Mouse (Mus musculus) embryonic facial prominence, embryonic 10.5 days (tissue): Measurements from ENCODE around the gene Rfesd. TPM values are rescaled to one million over a fixed set of nuclear protein-coding genes. Genes with fewer than 3 reads are reported as not detected.
A peak's percentile ranks its signal among the peaks of the same experiment; 100 is the strongest.

Experiments
- DNase-seq: peaks from one replicate; pipeline ENCODE4 v3.0.0-alpha.2; 2017; ENCODE audit warnings: low spot score
- H3K27ac ChIP-seq: fragments of 300-500 bp; sonication (generic); replicated peaks from 2 replicates; pipeline ENCODE4 v1.5.1; 2016; ENCODE audit warnings: mild to moderate bottlenecking
- H3K27me3 ChIP-seq: fragments of 300-500 bp; sonication (generic); replicated peaks from 2 replicates; pipeline ENCODE4 v1.6.1; 2016; ENCODE audit warnings: low read depth, mild to moderate bottlenecking; ENCODE audit not compliant: poor library complexity, severe bottlenecking
- H3K36me3 ChIP-seq: fragments of 300-500 bp; sonication (generic); replicated peaks from 2 replicates; pipeline ENCODE4 v1.6.1; 2016; ENCODE audit warnings: mild to moderate bottlenecking, moderate library complexity
- H3K4me1 ChIP-seq: fragments of 300-500 bp; sonication (generic); 2 replicates; pipeline ENCODE4 v1.6.1; 2016
- H3K4me3 ChIP-seq: fragments of 300-500 bp; sonication (generic); 2 replicates; pipeline ENCODE4 v1.5.1; 2016; ENCODE audit warnings: mild to moderate bottlenecking, moderate library complexity
- H3K9me3 ChIP-seq: fragments of 300-500 bp; sonication (generic); 2 replicates; pipeline ENCODE4 v1.6.1; 2016; ENCODE audit warnings: mild to moderate bottlenecking
- WGBS: fragments of 180-500 bp; shearing (Covaris S2); methylation state at CpG from one replicate; pipeline ENCODE4 v1.1.7; 2016; 5-methylcytosine and 5-hydroxymethylcytosine counted together
- polyA plus RNA-seq: library from polyadenylated mRNA; unstranded; fragments of >200 nt; fragmentation: Nextera tagmentation; extraction: Ambion mirVana; gene quantifications from 2 replicates; pipeline ENCODE4 v1.2.1, GENCODE M21; 2016

Rfesd gene
- polyA plus RNA-seq, 1 experiment from 2014 or later, result 24.1 TPM

GRCm38 (mm10) chr13:76042455-76042854, 23.9 kb upstream of the Rfesd start:
- WGBS, result 69% methylated on average over 1 of the region's 1 CpGs
- DNase-seq, result no peak
- H3K36me3 ChIP-seq, result no peaks in the 10 kb centered on the region
- H3K4me3 ChIP-seq, result no peak overlapping the region
- no peak overlapping the region for H3K27ac ChIP-seq
- no peaks in the 10 kb centered on the region for H3K27me3 ChIP-seq
- H3K4me1 ChIP-seq, result no peaks in the 10 kb centered on the region
- peaks cover 3% of the 10 kb centered on the region; the same call in 1 of the 2 replicates for H3K9me3 ChIP-seq

DNA sequence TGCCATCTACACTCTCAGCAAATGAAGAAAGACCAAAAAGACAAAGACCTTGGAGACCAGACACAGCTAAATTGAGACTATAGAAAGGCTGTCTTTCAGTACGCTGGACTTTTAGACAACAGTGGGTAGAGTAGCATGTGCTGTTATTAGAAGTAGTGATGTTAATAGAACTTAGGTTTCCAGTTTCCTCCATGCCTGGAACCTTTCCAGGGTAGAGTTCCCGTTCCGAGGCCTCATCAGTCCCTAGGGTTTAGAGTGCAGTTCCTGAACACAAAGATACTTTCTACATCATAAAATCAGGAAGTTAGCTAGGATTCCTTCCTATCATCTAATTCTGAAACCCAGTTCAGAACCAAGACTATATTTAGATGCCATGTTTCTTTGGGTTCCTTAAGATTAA, 6.1 kb upstream of the Rfesd start:
- H3K9me3 ChIP-seq, result no peaks in the 10 kb centered on the region
- DNase-seq, result no peak
- H3K27me3 ChIP-seq, result no peaks in the 10 kb centered on the region
- H3K27ac ChIP-seq, result no peak overlapping the region
- no peaks in the 10 kb centered on the region for H3K36me3 ChIP-seq
- WGBS, result 82% methylated on average over 3 of the region's 3 CpGs
- no peaks in the 10 kb centered on the region for H3K4me1 ChIP-seq
- no peak overlapping the region for H3K4me3 ChIP-seq

GRCm38 (mm10) chr13:76021782-76022181, 3.3 kb upstream of the Rfesd start:
- Histone ChIP-seq H3K4me1 (peaks cover 10% of the 10 kb centered on the region), H3K27me3 (no peaks in the 10 kb centered on the region), H3K4me3 (no peak overlapping the region), H3K36me3 (no peaks in the 10 kb centered on the region), H3K9me3 (no peaks in the 10 kb centered on the region), H3K27ac (no peak overlapping the region)
- WGBS, result 90% methylated on average over 2 of the region's 2 CpGs
- no peak for DNase-seq

- Histone ChIP-seq H3K36me3 (no peaks in the 10 kb centered on the region), H3K4me1 (peaks cover 10% of the 10 kb centered on the region), H3K4me3 (peak overlapping the region; percentile 70), H3K9me3 (no peaks in the 10 kb centered on the region), H3K27ac (peak overlapping the region; percentile 94), H3K27me3 (no peaks in the 10 kb centered on the region)
- no peak for DNase-seq
- 43% methylated on average over 5 of the region's 5 CpGs for WGBS
These were observed 403 bp upstream of the Rfesd start for GRCm38 (mm10) chr13:76018844-76019400.

DNA sequence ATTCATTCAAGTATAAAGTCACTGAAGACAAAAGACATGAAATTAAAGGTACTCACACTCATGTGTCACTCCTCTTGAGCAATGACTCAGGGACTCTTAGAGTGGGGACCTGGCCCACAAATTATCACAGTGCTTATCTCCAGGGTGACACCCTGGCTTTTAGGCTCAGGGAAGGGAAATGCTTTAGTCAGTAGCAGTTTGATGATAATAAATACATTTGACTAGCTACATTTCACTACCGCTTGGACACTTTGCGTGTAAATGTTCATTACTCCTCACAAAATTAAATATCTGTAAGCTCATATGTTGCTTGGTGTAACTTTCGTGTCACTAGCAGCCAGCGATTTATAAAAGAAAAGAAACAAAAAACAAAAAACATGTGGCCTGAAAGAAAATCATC, 1.1 kb downstream of the Rfesd start:
- no peak for DNase-seq
- peaks cover 10% of the 10 kb centered on the region for H3K4me1 ChIP-seq
- no peaks in the 10 kb centered on the region for H3K9me3 ChIP-seq
- WGBS, result 84% methylated on average over 4 of the region's 4 CpGs
- H3K27me3 ChIP-seq, result no peaks in the 10 kb centered on the region
- H3K36me3 ChIP-seq, result no peaks in the 10 kb centered on the region; the same call in 1 of the 2 replicates
- H3K4me3 ChIP-seq, result peak overlapping the region; percentile 70
- H3K27ac ChIP-seq, result peak overlapping the region; percentile 94

DNA sequence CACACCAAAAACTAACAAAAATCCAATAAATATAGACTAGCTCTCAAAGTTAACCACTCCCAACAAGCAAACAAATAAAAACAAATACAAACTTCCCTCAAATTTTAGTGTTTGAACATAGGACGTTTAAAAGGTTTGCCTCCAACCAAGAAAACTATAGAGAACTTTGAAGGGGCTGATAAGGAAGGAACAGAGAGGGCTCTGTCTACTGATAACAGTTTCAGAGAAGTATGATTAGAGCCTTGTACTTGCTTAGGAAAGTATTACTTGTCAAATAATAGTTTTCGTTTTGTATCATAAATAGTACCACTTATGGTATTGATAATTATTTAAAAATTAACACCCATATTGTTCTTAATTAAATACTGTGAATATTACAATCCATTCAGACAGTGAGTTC, 4.0 kb downstream of the Rfesd start:
- WGBS, result 82% methylated on average over 2 of the region's 2 CpGs
- DNase-seq, result no peak
- H3K4me3 ChIP-seq, result no peak overlapping the region
- H3K27me3 ChIP-seq, result no peaks in the 10 kb centered on the region
- H3K36me3 ChIP-seq, result no peaks in the 10 kb centered on the region; the same call in 1 of the 2 replicates
- H3K9me3 ChIP-seq, result no peaks in the 10 kb centered on the region
- H3K27ac ChIP-seq, result no peak overlapping the region
- H3K4me1 ChIP-seq, result peaks cover 10% of the 10 kb centered on the region

DNA sequence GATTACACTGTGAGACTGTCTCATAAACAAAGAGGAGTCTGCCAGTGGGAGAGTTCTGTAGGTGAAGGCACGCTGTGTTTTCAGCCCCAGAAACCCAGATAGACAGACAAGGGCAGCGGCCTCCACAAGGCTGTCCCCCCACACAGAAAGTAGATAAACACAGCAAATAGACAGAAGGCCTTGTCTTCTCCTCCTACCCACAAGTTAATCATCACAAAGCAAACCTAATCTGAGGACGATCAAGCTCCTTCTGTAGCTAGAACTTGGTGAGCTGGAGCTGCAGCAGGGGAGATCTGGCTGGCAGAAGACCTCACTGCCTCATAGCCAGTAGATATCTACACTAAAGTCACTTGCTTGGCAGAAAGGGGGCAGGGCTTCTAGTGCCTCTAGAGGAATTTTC, 15.2 kb downstream of the Rfesd start:
- no peak overlapping the region for H3K27ac ChIP-seq
- WGBS, result 95% methylated on average over 3 of the region's 3 CpGs

GRCm38 (mm10) chr13:75992169-75993028, 26.1 kb downstream of the Rfesd start:
- Histone ChIP-seq H3K36me3 (no peaks in the 10 kb centered on the region), H3K4me3 (no peak overlapping the region), H3K27me3 (no peaks in the 10 kb centered on the region), H3K9me3 (peaks cover 5% of the 10 kb centered on the region; the same call in 1 of the 2 replicates), H3K4me1 (no peaks in the 10 kb centered on the region), H3K27ac (no peak overlapping the region)
- DNase-seq, result peak; percentile 14
- WGBS, result 66% methylated on average over 9 of the region's 9 CpGs

More for the DNA sequence above, 15.2 kb downstream of the Rfesd start:
- Histone ChIP-seq H3K27me3 (no peaks in the 10 kb centered on the region), H3K9me3 (no peaks in the 10 kb centered on the region), H3K4me1 (no peaks in the 10 kb centered on the region), H3K36me3 (peaks cover 42% of the 10 kb centered on the region), H3K4me3 (no peak overlapping the region)
- DNase-seq, result no peak

GRCm38 (mm10) chr13:75988096-75988495, 30.4 kb downstream of the Rfesd start:
- H3K27ac ChIP-seq, result no peak overlapping the region
- no peak overlapping the region for H3K4me3 ChIP-seq
- H3K27me3 ChIP-seq, result no peaks in the 10 kb centered on the region
- H3K4me1 ChIP-seq, result no peaks in the 10 kb centered on the region
- no peaks in the 10 kb centered on the region for H3K36me3 ChIP-seq
- WGBS, result 92% methylated on average over 1 of the region's 1 CpGs
- no peaks in the 10 kb centered on the region for H3K9me3 ChIP-seq
- DNase-seq, result no peak

- no peak overlapping the region for H3K27ac ChIP-seq
- H3K4me1 ChIP-seq, result no peaks in the 10 kb centered on the region
- H3K27me3 ChIP-seq, result no peaks in the 10 kb centered on the region
- no peak for DNase-seq
- no peaks in the 10 kb centered on the region for H3K9me3 ChIP-seq
- H3K4me3 ChIP-seq, result no peak overlapping the region
- no peaks in the 10 kb centered on the region for H3K36me3 ChIP-seq
These were observed 36.6 kb downstream of the Rfesd start for GRCm38 (mm10) chr13:75981901-75982300.

DNA sequence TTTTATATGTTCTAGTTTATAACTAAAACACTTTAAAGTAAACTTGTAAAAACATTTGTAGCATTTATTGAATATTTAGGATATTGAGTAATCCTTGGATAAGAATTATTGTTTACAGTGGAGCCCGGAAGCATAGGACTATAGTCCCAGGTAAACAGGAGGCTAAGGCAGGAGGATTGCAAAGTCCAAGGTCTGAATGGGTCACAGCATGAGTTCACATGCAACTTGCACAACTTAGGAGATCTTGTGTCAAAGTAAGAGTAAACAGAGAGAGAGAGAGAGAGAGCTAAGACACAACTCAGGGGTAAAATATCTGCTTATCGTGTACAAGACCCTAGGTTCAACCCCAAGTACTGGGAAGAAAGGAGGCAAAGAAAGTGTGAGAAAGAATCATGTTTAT, 41.9 kb downstream of the Rfesd start:
- no peak overlapping the region for H3K27ac ChIP-seq

GRCm38 (mm10) chr13:75976218-75976617, 42.3 kb downstream of the Rfesd start:
- Histone ChIP-seq H3K4me1 (no peaks in the 10 kb centered on the region), H3K36me3 (no peaks in the 10 kb centered on the region), H3K27me3 (no peaks in the 10 kb centered on the region), H3K27ac (no peak overlapping the region), H3K4me3 (no peak overlapping the region), H3K9me3 (no peaks in the 10 kb centered on the region)
- 89% methylated on average over 2 of the region's 2 CpGs for WGBS
- DNase-seq, result no peak

More for the DNA sequence above, 41.9 kb downstream of the Rfesd start:
- H3K4me1 ChIP-seq, result no peaks in the 10 kb centered on the region
- no peak for DNase-seq
- no peaks in the 10 kb centered on the region for H3K36me3 ChIP-seq
- no peaks in the 10 kb centered on the region for H3K27me3 ChIP-seq
- WGBS, result 91% methylated on average over 2 of the region's 2 CpGs
- H3K4me3 ChIP-seq, result no peak overlapping the region
- no peaks in the 10 kb centered on the region for H3K9me3 ChIP-seq

DNA sequence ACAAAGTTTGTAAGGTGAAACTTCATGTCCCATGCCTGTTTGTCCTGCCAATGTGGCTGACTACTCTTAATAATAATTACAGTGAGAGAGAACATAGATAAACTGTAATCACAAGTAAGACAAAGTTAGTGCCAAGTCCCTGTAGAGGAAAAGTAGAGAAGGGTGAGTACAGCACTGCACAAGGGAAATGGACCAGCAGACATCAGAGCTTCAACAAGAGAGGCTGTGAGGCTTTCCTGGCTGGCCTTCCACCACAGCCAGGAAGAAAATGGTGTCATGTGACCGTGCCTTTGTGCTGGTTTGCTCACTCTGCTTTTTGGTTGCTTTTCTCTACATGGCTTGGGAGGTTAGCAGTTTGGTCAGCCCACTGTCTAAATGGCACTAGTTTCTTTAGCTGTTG, 42.9 kb downstream of the Rfesd start:
- 76% methylated on average over 1 of the region's 1 CpGs for WGBS
- Histone ChIP-seq H3K4me3 (no peak overlapping the region), H3K27me3 (no peaks in the 10 kb centered on the region), H3K36me3 (no peaks in the 10 kb centered on the region), H3K4me1 (no peaks in the 10 kb centered on the region), H3K27ac (no peak overlapping the region), H3K9me3 (no peaks in the 10 kb centered on the region)
- DNase-seq, result no peak
